Comparison of ENCODE assay signal across 9 mouse cellular contexts in the genomic region with DNA sequence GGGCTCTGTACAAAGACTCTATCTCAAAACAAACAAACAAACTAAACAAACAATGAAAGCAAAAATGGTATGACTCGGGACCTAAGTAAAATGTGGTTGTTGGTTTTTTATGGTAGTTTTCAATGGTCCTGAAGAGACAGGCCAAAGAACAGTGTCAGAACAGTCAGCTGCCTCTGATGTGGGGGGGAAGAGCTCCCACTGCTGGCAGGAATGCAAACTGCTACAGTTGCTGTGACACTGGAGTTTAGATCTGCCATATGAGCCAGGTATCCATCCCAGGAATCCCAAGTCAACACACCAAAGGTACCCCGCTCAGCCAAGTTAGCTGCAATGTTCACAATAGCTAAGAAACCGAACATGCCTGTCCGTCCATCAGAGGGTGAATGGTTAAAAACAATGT. TPM values are rescaled to one million over a fixed set of nuclear protein-coding genes. Genes with fewer than 3 reads are reported as not detected.
A peak's percentile ranks its signal among the peaks of the same experiment; 100 is the strongest.
DNase-seq lines count a peak whose midpoint lies in the region; ATAC-seq and TF ChIP-seq lines count a peak whose summit lies in the region.
"Had no signal": no experiment of that assay in that cellular context is flagged by ENCODE, and none has a peak within 500 bp of the region (broad histone marks: within the 10 kb centered on the region; RNA-seq: fewer than 3 reads in every experiment).

No protein-coding gene starts in this region.

- peak; percentile 26 for DNase-seq in thymus, adult 2 months
- no peak for DNase-seq in thymus, adult 18-20 months
- DNase-seq in cerebellum, postnatal 36 days: peak; percentile 74 to 78
- DNase-seq in heart, postnatal 14 days: peak; percentile 56 to 66
- peak; percentile 31 for DNase-seq in left cerebral cortex, adult 11 months (ENCODE audit: low spot score)
- peak; percentile 79 for DNase-seq in mesoderm, embryonic 11.5 days (ENCODE audit: low read depth, low spot score)

- intact Hi-C loops in heart, postnatal 14 days (cut with DNase I): loop anchor here (2.0 kb wide), 1 partner anchor 56 kb away; a partner anchor contains a TSS

- TF ChIP-seq CTCF in thymus, adult 2 months (IDR thresholded peaks at IDR 0.05; ENCODE audit: borderline replicate concordance, control insufficient read depth, extremely low read depth, insufficient read depth, low read length, poor library complexity): peak; percentile 39; the same call in 1 of the 2 replicates

- peaks cover 60% of the 10 kb centered on the region for H3K36me3 ChIP-seq in thymus, adult 2 months (ENCODE audit: control insufficient read depth, insufficient read depth, low read length)

- no peaks in the 10 kb centered on the region for H3K4me1 ChIP-seq in thymus, adult 2 months (replicated peaks; ENCODE audit: control insufficient read depth, insufficient read depth, low read length)
- H3K4me1 ChIP-seq: hindbrain, embryonic 15.5 days had no signal

- no peaks in the 10 kb centered on the region for H3K27me3 ChIP-seq in thymus, adult 2 months (ENCODE audit: control insufficient read depth, insufficient read depth, low read length)
- H3K27me3 ChIP-seq: hindbrain, embryonic 15.5 days had no signal

- H3K4me3 ChIP-seq in thymus, adult 2 months (ENCODE audit: control insufficient read depth, insufficient read depth, low read length): no peak overlapping the region
- H3K4me3 ChIP-seq: hindbrain, embryonic 15.5 days had no signal

- 72% methylated on average over 4 of the region's 4 CpGs for WGBS in thymus, adult 2 months

- ATAC-seq in activated CD4-positive, CD25-positive, alpha-beta regulatory T cell, adult 4 months: peak; percentile 63
- no peak; the same call in 1 of the 2 replicates for ATAC-seq in erythroblast, adult 5-6 weeks (replicated peaks; ENCODE audit: low FRiP score, poor library complexity, severe bottlenecking)

- no peak overlapping the region for H3K27ac ChIP-seq in thymus, adult 2 months (ENCODE audit: control insufficient read depth, insufficient read depth, low read length)
- H3K27ac ChIP-seq: hindbrain, embryonic 15.5 days had no signal

- no peak for TF ChIP-seq POLR2A in thymus, adult 2 months (IDR thresholded peaks at IDR 0.05; ENCODE audit: control insufficient read depth, extremely low read depth, insufficient read depth, low read length, poor library complexity)

RNA-seq across cellular contexts. Expression of a gene that starts 19.1 kb away (rescaled TPM):
- polyA plus RNA-seq in thymus, adult 2 months (2012; rRNA removed): 1.2 and 1.4 TPM in 2 replicates
- under 1 TPM in 1 of 2 experiments, not detected in 1; 0.25 TPM for polyA plus RNA-seq in activated CD4-positive, CD25-positive, alpha-beta regulatory T cell, adult 4 months (2017; shearing (Covaris generic))
- total RNA-seq in heart, postnatal 14 days (2021): not detected
- total RNA-seq in erythroblast, adult 5-6 weeks (2015; ENCODE audit: low replicate concordance): not detected in 2 replicates
- total RNA-seq in erythroblast, adult 5-6 weeks (2017; ENCODE audit: low replicate concordance): not detected in 2 replicates

RNA-seq across cellular contexts. Expression of a gene that starts 25.2 kb away (rescaled TPM):
- polyA plus RNA-seq in thymus, adult 2 months (2012; rRNA removed): 21.4 and 22.3 TPM in 2 replicates
- polyA plus RNA-seq in activated CD4-positive, CD25-positive, alpha-beta regulatory T cell, adult 4 months (2017; shearing (Covaris generic)): 10 to 100 TPM; 17.6 to 17.8 TPM
- 10 to 100 TPM in 1 of 2 experiments, 1 to 10 TPM in 1; 8.0 to 12.5 TPM for total RNA-seq in heart, postnatal 14 days (2021)
- total RNA-seq in erythroblast, adult 5-6 weeks (2015; ENCODE audit: low replicate concordance): 13.0 and 16.5 TPM in 2 replicates
- 4.7 and 10.7 TPM in 2 replicates for total RNA-seq in erythroblast, adult 5-6 weeks (2017; ENCODE audit: low replicate concordance)

RNA-seq across cellular contexts. Expression of a gene that starts 25.2 kb away (rescaled TPM):
- polyA plus RNA-seq in thymus, adult 2 months (2012; rRNA removed): 13.0 and 14.4 TPM in 2 replicates
- 10 to 100 TPM; 22.9 to 23.4 TPM for polyA plus RNA-seq in activated CD4-positive, CD25-positive, alpha-beta regulatory T cell, adult 4 months (2017; shearing (Covaris generic))
- total RNA-seq in heart, postnatal 14 days (2021): 10 to 100 TPM; 18.2 to 19.0 TPM
- 11.3 and 21.3 TPM in 2 replicates for total RNA-seq in erythroblast, adult 5-6 weeks (2015; ENCODE audit: low replicate concordance)
- total RNA-seq in erythroblast, adult 5-6 weeks (2017; ENCODE audit: low replicate concordance): 15.8 and 19.5 TPM in 2 replicates

RNA-seq across cellular contexts. Expression of a gene that starts 27.9 kb away (rescaled TPM):
- 2.7 and 4.3 TPM in 2 replicates for polyA plus RNA-seq in thymus, adult 2 months (2012; rRNA removed)
- under 1 TPM in 1 of 2 experiments, not detected in 1; 0.20 TPM for polyA plus RNA-seq in activated CD4-positive, CD25-positive, alpha-beta regulatory T cell, adult 4 months (2017; shearing (Covaris generic))
- total RNA-seq in heart, postnatal 14 days (2021): not detected
- not detected in 2 replicates for total RNA-seq in erythroblast, adult 5-6 weeks (2015; ENCODE audit: low replicate concordance)
- not detected in 2 replicates for total RNA-seq in erythroblast, adult 5-6 weeks (2017; ENCODE audit: low replicate concordance)
- polyA plus RNA-seq: hindbrain, embryonic 15.5 days had no signal

RNA-seq across cellular contexts. Expression of a gene that starts 38.3 kb away (rescaled TPM):
- 0.16 and 0.40 TPM in 2 replicates for polyA plus RNA-seq in thymus, adult 2 months (2012; rRNA removed)
- polyA plus RNA-seq in activated CD4-positive, CD25-positive, alpha-beta regulatory T cell, adult 4 months (2017; shearing (Covaris generic)): not detected
- not detected for total RNA-seq in heart, postnatal 14 days (2021)
- total RNA-seq in erythroblast, adult 5-6 weeks (2015; ENCODE audit: low replicate concordance): not detected in 2 replicates
- total RNA-seq in erythroblast, adult 5-6 weeks (2017; ENCODE audit: low replicate concordance): not detected in 2 replicates
- polyA plus RNA-seq: hindbrain, embryonic 15.5 days had no signal

Comparison
In these comparisons a context has a peak if more than half of its experiments do, and no peak if none do; other contexts are left out.
1. DNase-seq: peak in thymus, adult 2 months (single experiment), cerebellum, postnatal 36 days (2 of 2), heart, postnatal 14 days (2 of 2), left cerebral cortex, adult 11 months (single experiment) and mesoderm, embryonic 11.5 days (single experiment); none in thymus, adult 18-20 months (0 of 2).